Mouse (Mus musculus) small intestine, adult 2 months (tissue): ENCODE measurements around the gene Suv39h1. TPM values are rescaled to one million over a fixed set of nuclear protein-coding genes. Genes with fewer than 3 reads are reported as not detected.
"Not testable (repeated sequence)": the region's sequence is repeated elsewhere in the genome, so short reads cannot be mapped to it uniquely, and the experiment has no call there.

Source experiments
- H3K27ac ChIP-seq: fragments of 200-500 bp; 2 replicates; pipeline ENCODE4 v1.5.1; 2012; ENCODE audit warnings: low read depth, low read length, control low read depth, inconsistent platforms; ENCODE audit not compliant: insufficient read depth
- H3K27me3 ChIP-seq: fragments of 200-500 bp; 2 replicates; pipeline ENCODE4 v1.6.1; 2012; ENCODE audit warnings: mild to moderate bottlenecking, moderate library complexity, low read length, inconsistent platforms; ENCODE audit not compliant: control insufficient read depth, insufficient read depth
- H3K36me3 ChIP-seq: fragments of 200-500 bp; 2 replicates; pipeline ENCODE4 v1.6.1; 2012; ENCODE audit warnings: mild to moderate bottlenecking, low read length, control low read depth, inconsistent platforms; ENCODE audit not compliant: control insufficient read depth, insufficient read depth
- H3K4me1 ChIP-seq: fragments of 200-500 bp; 2 replicates; pipeline ENCODE4 v1.6.1; 2012; ENCODE audit warnings: low read length, inconsistent platforms, mixed read lengths; ENCODE audit not compliant: control insufficient read depth, insufficient read depth, insufficient read length
- H3K4me3 ChIP-seq: fragments of 200-500 bp; 2 replicates; pipeline ENCODE4 v1.5.1; 2012; ENCODE audit warnings: low read depth, mild to moderate bottlenecking, control low read depth, inconsistent platforms, low read length, moderate library complexity
- CTCF ChIP-seq: fragments of 200-500 bp; IDR thresholded peaks from 2 replicates; pipeline ENCODE4 v1.5.1; 2012; ENCODE audit warnings: low read depth, mild to moderate bottlenecking, control low read depth, inconsistent platforms, low read length, moderate library complexity, mixed read lengths; ENCODE audit not compliant: insufficient replicate concordance, insufficient read length; ENCODE audit errors: extremely low read depth
- POLR2A ChIP-seq: fragments of 200-500 bp; IDR thresholded peaks from 2 replicates; pipeline ENCODE4 v1.6.1; 2012; ENCODE audit warnings: low read depth, mild to moderate bottlenecking, control low read depth, inconsistent platforms, low read length, moderate library complexity
- WGBS: fragments of 180-500 bp; shearing (Covaris S2); methylation state at CpG from one replicate; pipeline ENCODE4 v1.1.7; 2018; 5-methylcytosine and 5-hydroxymethylcytosine counted together
- polyA plus RNA-seq: library from polyadenylated mRNA; depleted of rRNA; stranded (reverse); fragments of >200 nt; gene quantifications from 2 replicates; pipeline ENCODE4 v1.2.3, GENCODE M21; 2012

Suv39h1 gene
- polyA plus RNA-seq, 1 experiment = 9.2 TPM

- Histone ChIP-seq H3K36me3 (no peaks in the 10 kb centered on the region), H3K27me3 (no peaks in the 10 kb centered on the region), H3K27ac (no peak overlapping the region), H3K4me1 (no peaks in the 10 kb centered on the region), H3K4me3 (no peak overlapping the region)
- TF ChIP-seq POLR2A (no peak), CTCF (no peak)
- WGBS = 89% methylated on average over 6 of the region's 6 CpGs
These were observed 10.3 kb upstream of the Suv39h1 start for GRCm38 (mm10) chrX:8084771-8085259.

GRCm38 (mm10) chrX:8075104-8075503 lies 544 bp upstream of the Suv39h1 start:
- WGBS = 20% methylated on average over 3 of the region's 3 CpGs
- no peaks in the 10 kb centered on the region for H3K27me3 ChIP-seq
- peaks cover 2% of the 10 kb centered on the region; the same call in 1 of the 2 replicates for H3K4me1 ChIP-seq
- H3K36me3 ChIP-seq = 0 out of 2 replicates have a peak, but pooled peaks cover 2% of the 10 kb centered on the region
- peak overlapping the region; percentile 50 for H3K4me3 ChIP-seq
- peak overlapping the region; percentile 27; the same call in 1 of the 2 replicates for H3K27ac ChIP-seq
- TF ChIP-seq CTCF (no peak), POLR2A (no peak)

- H3K27ac ChIP-seq = no peak overlapping the region; the same call in none of the 2 replicates
- peaks cover 2% of the 10 kb centered on the region; the same call in 1 of the 2 replicates for H3K4me1 ChIP-seq
- no peaks in the 10 kb centered on the region for H3K27me3 ChIP-seq
- WGBS = 15% methylated on average over 61 of the region's 64 CpGs
- H3K36me3 ChIP-seq = peaks cover 4% of the 10 kb centered on the region; the same call in 1 of the 2 replicates
- no peak for TF ChIP-seq CTCF
- TF ChIP-seq POLR2A = no peak
- H3K4me3 ChIP-seq = peak overlapping the region; percentile 87
These were observed 605 bp downstream of the Suv39h1 start for GRCm38 (mm10) chrX:8073881-8074429.

GRCm38 (mm10) chrX:8069166-8069565 lies 5.4 kb downstream of the Suv39h1 start:
- H3K4me3 ChIP-seq = no peak overlapping the region
- no peaks in the 10 kb centered on the region for H3K4me1 ChIP-seq
- WGBS = 83% methylated on average over 1 of the region's 1 CpGs
- H3K27ac ChIP-seq = no peak overlapping the region
- peaks cover 8% of the 10 kb centered on the region for H3K36me3 ChIP-seq
- no peak for TF ChIP-seq CTCF
- no peak for TF ChIP-seq POLR2A
- no peaks in the 10 kb centered on the region for H3K27me3 ChIP-seq

GRCm38 (mm10) chrX:8051044-8051781 lies 23.3 kb downstream of the Suv39h1 start:
- WGBS = 79% methylated on average over 8 of the region's 8 CpGs
- H3K4me1 ChIP-seq, H3K4me3 ChIP-seq, H3K27ac ChIP-seq, H3K27me3 ChIP-seq, H3K36me3 ChIP-seq: not testable (repeated sequence)

- Histone ChIP-seq H3K36me3 (no peaks in the 10 kb centered on the region), H3K27ac (no peak overlapping the region), H3K4me1 (no peaks in the 10 kb centered on the region), H3K27me3 (no peaks in the 10 kb centered on the region), H3K4me3 (no peak overlapping the region)
- TF ChIP-seq CTCF (0 out of 2 replicates have a peak, but pooled peaks have one; percentile 6), POLR2A (no peak)
- 53% methylated on average over 1 of the region's 1 CpGs for WGBS
These were observed 41.6 kb downstream of the Suv39h1 start for GRCm38 (mm10) chrX:8033009-8033408.

- H3K27ac ChIP-seq = no peak overlapping the region
- WGBS = 33% methylated on average over 4 of the region's 4 CpGs
These were observed 47.7 kb downstream of the Suv39h1 start for GRCm38 (mm10) chrX:8026811-8027210.

More at GRCm38 (mm10) chrX:8026811-8027210, 47.7 kb downstream of the Suv39h1 start:
- no peak for TF ChIP-seq POLR2A
- TF ChIP-seq CTCF = no peak
- H3K36me3 ChIP-seq = no peaks in the 10 kb centered on the region
- no peaks in the 10 kb centered on the region; the same call in 1 of the 2 replicates for H3K4me1 ChIP-seq
- H3K4me3 ChIP-seq = no peak overlapping the region
- no peaks in the 10 kb centered on the region for H3K27me3 ChIP-seq
